Mouse (Mus musculus) adipocyte (in vitro differentiated cells): Measurements from ENCODE around the gene Wls.

ENCODE experiments used
- DNase-seq: peaks from one replicate; pipeline ENCODE4 v3.0.0-alpha.2; 2016; ENCODE audit warnings: low spot score

The Wls gene

DNA sequence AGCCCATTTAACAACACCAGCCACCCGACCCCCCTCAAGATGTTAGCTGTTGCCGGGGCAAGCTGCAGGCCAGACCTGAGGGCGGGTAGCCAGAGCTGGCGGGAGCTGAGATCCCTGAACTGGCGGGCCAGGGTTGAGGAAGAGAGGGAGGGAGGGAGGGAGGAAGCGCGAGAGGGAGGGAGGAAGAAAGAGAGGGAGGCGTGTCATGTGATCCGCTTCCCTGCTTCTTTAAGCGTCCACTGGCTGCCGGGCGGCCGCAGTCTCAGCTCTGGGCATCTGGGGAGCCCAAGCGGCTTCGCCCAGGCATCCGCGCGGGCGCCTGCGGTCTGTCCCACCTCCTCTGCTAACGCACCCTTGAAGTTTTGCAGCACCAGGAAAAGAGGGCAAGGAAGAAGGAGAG is at the start of gene Wls:
TSS of gene Wls (plus strand) at position 192 of the 400 bp plus-strand sequence.
- DNase-seq, result peak; percentile 85

DNA sequence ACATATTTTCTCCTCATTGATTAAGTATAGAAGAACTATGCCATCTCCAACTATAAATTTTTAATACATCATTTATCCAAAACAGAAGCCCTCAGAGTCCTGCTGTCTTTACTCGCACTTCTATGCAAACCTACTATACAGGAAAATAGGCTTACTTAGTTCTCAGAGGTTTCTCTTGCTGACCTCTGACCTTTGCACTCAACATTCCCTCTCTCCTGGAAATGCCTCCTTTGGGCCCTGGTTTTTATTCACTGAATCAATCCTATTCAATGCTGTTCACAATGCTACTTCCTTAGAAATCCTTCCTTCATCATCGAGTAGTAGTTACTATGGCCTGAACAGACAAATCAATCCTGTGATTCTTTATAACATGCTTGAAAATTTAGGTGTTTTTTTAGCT is 49.7 kb upstream of the Wls start:
- DNase-seq, result no peak

DNA sequence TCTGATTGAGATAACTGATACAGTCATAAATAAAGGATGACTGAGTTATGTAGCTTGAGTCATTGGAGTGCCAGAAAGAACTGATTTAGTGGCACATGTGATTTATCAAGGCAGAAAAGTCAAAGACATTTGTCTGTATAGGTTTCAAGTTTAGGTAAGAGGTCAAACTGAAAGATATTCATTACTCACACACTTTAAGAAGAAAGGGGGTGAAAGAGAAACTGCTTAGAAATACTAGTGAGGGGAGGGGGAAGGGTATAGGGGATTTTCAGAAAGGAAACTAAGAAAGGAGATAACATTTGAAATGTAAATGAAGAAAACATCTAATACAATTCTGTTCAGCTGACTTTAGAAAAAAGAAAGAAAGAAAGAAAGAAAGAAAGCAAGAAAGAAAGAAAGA is 7.9 kb upstream of the Wls start:
- DNase-seq, result no peak

DNA sequence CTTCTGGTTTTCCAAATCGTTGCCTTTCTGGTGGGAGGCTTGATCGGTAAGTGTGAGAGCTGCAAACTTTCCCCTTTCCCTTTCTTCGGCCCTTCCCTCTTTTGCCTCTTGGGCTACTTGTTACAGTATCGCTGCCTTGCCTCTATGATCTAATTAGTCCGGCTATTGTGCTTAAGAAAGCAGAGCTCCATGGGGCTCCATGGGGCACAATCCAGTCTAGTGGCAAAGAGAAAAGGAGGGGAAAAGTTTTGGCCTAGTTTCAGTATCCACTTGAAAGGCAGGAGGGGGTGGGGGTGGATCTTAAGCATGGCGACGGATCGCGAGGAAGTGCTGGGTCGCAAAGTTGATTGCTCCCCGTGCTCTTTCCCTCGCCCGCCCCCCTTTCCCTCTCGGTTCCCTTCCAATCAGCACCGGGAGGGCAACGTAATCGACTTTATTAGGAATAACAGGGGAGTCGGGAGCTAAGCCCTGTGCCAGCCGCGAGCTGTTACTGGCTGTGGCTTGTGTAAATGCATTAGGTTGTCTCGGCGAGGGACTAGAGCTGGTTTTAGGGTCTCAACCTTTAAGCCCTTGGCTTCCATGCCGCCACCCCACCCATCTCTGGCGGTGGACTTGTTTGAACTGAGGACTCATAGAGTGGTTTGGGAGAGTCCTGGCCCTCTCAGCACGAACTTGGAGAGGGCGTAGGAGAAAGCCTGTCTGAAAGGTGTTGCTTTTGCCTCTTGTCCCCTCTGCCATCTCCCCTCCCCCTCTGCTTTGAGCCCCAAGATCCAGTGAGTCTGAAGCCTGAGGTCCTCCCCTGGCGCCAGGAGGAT is 737 bp downstream of the Wls start:
- peak; percentile 88 for DNase-seq

DNA sequence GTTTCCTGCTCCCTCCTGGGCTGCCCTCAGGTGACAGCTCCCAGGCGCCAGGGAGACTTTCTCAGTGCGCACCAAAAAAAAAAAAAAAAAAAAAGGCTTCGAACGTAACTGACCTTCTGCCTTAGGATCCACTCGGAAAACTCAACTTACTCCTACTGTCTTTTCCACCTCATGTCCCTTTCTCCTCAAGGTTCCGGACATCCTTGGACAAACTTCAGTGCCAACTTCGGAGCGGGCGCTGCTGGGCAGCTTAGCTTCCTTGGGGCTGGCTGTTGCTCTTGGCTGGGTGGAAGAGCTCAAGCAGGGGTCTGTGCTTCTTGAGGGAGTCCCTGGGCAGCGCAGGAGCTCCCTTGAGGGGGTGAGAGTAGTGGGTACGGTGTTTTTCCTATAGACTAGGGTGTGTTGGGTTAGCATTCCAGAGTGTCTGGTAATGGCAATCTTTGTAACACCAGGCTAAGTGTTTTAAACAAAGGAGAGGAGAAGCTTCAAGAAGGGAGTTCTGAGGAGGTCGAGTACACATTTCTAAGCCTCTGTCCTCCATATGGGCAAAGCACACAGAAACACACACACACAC is 1.4 kb downstream of the Wls start:
- DNase-seq, result peak; percentile 59

DNA sequence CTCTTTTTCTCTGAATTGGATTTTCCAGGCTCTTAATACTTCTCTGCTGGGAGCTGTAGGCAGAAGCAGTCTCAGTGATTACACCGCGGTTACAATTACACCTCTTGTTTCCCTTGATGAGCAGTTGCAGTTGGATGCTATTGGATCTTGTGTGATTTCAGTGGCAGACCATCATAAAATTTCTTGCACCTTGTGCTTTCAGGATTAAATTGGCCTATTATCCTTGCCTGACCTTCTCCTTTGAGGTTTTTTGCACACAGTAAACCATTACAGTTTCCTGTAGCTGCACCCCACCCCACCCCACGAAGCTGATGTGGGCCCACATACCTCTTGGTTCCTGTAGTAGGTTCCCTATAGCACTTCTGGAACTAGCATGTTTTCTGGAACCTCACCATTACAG is 2.0 kb downstream of the Wls start:
- DNase-seq, result no peak

DNA sequence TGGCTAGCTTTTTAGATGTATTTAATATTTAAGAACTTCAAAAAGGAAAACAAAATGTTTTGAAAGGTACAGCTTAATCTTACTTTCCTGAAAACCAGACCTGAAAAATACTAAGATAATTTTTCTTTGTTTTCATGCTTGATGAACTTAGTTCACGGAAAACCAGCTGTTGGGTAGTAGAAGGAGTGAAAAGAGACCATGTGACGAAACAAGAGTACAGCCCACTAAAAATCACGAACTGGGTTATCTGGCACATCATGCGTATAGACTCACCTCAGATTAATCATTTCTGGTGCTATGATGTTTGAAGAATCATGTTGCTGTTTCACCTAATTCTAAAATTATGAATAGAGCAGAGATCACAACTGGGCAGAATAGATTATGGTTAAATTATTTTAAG is 3.7 kb downstream of the Wls start:
- DNase-seq, result no peak

DNA sequence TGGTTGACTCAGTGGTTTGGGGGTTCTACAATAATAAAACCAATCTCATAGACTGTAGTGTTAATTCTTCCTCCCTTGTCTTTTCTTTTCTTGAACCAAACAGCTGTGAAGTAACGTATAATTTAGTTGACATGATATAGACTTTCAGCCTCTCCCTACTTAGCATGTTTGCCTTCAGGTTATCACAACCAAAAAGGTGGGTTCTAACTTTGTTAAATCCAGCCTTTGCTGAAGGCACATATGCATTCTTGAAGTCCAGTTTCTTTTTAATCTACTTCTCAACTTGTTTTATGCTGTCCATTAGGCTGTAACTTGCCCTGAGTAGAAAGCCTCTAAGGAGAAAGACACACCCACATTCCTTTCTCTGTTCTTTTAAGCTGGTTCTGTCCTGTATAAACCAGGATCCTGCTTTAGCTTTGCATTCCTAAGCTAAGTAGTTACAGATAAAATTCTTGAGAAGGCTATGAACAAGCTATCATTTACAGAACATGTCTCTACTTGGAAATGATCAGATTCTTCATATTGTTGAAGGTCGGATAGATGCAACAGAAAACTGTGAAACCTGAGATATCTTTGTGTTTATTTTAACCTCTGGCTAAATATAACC is 8.0 kb downstream of the Wls start:
- DNase-seq, result peak; percentile 23

DNA sequence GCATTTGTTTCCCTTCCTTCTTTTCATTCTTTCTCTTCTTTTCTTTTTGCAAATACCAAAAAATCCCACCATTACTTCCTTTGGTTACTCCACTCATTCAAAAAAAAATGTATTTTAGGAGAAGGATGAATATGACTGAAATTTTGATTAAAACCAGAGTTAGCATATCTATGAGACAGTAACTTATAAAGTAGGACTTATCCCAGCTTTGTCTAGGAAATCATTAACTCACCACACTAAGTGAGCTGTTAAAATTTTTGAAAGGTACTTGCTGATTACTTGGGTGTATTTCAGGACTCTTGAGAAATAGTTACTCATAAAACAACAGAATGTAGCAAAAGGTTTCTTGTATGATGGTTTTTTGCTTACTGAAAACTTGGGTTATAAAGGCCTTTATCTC is 8.7 kb downstream of the Wls start:
- DNase-seq, result no peak

DNA sequence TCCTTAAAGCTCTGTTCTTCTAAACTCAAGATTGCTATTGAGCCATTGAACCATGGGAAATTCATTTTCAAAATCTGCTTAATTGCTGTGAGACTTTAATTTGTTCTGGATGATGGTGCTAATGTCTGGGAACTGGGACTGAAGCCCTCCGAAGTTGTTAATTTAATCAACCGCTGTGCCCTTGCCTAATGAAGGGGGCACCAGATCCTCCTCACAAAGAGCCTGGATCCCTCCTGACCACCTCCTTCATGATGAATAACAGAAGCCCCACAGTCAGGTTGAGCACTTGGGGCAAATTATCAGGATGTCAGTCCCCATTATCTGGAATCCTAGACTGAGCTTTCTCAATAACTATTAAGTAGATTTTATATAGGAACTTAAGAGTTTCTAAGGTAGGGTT is 12.0 kb downstream of the Wls start:
- DNase-seq, result no peak

DNA sequence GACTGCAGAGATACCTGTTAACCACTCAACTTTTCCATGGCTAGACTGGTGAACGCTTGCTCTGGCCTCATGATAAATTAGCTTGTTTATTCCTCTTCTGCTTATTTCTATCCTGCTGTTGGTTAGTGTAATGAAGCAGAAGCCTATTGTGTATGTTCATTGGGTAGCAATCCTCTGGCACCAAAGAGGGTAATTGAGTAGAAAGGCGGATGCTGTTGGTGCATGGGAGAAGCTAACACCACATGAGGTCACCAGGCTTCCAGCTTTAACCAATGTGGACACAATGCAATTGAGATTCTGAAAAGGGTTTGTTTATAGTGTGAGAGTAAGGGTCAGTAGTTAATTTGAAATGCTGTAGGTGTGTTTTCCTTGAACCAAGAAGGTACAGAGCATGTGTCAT is 12.5 kb downstream of the Wls start:
- DNase-seq, result no peak

DNA sequence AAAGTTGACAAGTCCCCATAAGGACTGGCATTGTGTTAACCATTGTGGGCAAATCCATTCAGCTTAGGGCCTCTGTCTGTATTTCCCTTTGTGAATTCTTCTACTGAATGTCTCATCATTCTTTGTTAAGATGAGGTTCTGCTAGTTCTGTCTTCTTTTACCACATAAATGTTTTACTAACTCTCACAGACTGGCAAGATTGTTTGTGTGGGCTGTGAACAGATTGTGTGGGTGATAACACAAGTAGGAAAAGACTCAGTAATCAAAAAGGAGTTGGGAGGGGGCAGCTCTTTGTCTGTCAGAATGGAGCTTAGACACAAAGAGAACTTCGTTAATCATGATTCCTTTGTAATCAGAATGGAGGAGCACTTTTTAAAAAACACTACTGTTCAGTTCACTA is 17.6 kb downstream of the Wls start:
- no peak for DNase-seq

DNA sequence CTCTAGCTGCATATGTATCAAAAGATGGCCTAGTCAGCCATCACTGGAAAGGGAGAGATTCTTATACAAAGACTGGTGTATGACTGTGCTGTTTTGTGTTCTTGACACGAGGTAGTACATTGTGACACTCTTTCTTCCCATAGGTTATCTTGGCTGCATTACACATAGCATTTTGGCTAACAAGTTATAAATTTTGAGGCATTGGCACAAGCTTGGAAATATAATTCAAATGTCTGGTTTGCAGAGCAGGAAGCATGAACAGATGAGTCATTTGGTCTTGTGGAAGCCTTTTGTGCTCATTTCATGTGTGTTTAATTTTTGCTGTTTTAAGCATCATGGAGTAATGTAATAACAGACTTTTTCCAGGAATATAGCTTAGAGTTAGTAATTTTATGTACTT is 26.2 kb downstream of the Wls start:
- no peak for DNase-seq

DNA sequence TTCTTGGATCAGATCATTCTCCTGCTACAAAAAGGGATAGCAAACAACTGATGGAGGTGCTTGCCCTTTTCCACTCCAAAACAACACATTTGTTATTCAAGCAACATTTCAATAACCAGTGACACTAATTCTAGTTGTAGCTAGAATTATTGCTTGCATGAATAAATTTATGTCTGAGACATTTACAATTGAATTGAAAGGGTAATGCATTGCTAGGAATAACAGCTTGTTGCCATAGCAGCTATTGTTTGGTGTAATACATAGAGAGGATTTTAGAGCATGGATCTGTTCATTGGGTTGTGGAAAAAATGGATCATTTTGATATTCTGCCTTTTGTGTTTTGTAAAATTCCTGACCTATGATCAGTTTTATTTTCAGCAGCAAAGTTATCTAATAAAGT is 39.5 kb downstream of the Wls start:
- DNase-seq, result no peak

DNA sequence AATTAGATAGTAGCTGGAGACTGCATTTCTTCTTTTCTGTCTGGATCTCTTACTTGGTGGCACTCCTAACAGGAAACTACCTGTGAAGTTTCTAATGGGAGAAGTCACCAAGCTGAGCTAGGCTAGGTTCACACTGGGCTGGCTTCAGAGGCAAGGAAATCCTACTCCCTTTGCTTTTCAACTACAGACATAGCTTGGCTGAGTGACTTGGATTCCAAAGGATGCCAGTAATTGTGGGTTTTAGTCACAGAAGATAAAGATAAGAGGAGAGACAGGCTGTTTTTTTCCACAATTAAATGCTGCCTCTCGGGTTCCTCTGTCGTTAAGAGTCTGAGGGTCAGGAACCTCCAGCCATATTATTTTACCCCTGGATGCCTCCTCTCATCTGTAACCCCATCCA is 43.9 kb downstream of the Wls start:
- DNase-seq, result no peak

DNA sequence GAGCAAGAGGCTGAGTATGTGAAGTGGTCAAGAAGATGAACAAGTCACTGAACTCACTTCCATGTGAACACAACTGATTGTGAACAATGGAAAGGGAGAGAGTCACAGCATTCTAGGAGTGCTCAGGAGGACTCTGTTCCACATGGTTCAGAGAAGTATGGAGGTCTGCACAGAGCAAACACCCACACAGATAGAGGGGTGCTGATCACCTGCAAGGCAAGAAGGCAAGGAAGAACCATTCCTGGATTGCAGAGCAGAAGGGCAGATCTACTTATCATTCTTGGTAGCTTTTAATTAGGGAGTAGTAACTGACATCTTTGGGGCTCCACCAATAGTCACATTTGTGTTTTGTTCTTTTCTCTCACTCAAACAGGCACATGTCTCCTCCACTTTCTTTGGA is 45.3 kb downstream of the Wls start:
- no peak for DNase-seq

DNA sequence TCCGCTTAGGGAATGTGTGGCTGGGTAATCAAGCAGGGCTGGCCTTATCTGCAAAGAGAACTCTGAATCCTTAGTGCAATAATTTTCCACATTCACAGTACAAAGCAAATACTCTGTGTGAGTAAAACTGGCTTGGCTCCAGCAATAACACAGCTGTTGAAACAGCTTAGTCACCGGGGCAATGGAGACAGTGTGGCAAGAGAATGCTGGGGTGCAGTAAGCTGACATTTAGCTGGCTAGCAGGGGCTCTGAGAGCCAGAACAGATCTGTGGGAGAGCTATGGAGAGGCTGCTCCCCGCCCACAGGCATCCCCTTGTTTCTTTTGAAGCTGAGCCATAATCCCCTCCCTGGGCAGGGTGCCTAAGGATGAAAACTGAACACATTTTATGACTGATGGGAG is 45.8 kb downstream of the Wls start:
- DNase-seq, result peak; percentile 93

DNA sequence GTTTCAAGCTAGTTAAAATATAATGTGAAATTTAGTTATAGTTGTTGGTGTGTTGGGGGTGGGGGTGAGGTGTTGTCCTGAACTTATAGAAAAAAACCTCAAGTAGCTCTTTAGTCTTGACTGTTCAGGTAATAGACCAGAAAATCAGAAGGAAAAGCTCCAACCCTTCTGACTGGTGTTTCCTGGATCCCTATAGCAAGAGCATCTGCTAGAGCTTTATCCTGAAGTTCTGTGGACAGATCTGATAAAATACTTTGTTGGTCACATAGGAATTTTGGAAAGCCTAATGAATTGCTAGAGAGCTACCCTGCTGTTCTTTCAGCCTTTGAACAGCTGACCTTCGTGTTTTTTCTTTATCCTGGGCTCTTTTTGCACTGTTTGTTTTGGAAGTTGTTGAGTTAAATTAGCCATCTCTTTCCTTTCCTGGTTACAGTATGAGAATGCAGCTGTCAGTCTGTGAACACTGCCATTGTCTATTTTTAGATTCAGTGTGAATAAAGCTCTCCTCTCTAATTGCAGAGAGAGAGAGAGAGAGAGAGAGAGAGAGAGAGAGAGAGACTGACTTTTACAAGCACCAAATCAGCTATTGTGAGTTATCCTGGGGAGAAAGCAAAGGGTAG is 46.4 kb downstream of the Wls start:
- DNase-seq, result no peak

DNA sequence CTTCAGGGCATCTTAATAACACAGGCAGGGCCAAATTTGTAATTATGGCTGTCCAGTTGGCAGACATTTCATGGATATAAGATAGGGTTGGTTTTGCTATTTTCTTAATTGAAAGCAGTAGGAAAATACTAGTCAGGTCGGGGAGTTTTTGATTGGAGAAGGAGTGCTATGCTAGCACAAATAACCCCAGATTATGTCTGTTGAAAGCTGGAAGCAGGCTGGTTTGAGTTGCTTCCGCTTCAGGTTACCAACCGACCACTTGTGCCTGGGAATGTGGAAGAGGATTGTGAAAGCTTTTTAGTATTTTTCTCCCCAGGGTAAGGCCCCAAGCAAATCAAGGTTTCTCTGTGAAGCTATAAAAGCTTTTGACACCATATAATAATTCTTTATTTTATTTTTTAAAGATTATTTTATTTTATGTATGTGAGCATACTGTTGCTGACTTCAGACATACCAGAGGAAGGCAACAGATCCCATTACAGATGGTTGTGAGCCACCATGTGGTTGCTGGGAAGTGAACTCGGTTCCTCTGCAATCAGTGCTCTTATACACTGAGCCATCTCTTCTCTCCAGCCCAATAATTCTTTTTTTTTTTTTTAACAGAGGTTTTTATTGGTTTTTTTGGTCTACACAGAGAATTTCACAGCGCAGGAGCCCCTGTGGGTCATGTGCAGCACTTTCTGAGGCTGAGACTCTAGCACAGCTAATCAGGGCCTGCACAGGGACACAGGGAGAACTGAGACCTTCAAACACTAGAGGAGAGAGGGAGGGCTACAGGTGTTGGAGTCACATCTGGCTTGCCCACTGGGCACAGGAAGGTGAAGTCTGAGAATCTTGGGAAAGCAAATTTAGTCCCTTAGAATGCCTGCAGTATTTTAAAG is 50.9 kb downstream of the Wls start:
- DNase-seq, result no peak

DNA sequence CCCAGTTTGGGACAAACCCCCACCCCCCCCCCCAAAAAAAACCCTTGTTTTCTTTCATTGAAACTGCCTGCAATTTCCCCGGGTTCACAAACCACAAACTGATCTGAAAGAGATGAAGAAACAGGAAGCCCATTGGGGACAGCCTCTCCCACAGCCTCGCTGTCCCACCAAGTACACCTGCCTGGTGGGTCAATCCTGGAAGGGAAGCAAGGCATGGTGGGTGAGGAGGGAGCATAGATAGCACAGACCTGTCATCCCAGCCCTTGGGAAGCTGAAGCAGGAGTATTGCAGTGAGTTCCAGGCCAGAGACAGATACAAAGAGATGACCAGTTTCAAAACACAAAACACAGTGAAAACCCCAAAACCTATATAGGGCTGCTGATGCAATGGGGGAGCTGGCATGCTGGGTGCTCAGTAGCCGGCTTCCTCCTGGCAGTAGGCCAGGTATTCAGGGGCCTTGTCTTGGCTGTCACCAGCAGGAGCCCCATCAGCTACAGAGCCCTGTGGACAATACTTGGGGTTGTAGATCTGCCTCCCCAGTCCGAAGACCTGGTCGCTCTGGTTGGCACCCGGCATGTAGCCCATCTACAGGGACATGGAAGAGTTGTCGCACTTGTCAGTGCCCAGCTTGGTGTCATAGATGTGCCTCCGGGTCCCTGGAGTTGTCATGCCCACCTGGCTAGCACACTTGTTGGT is 51.7 kb downstream of the Wls start:
- no peak for DNase-seq

DNA sequence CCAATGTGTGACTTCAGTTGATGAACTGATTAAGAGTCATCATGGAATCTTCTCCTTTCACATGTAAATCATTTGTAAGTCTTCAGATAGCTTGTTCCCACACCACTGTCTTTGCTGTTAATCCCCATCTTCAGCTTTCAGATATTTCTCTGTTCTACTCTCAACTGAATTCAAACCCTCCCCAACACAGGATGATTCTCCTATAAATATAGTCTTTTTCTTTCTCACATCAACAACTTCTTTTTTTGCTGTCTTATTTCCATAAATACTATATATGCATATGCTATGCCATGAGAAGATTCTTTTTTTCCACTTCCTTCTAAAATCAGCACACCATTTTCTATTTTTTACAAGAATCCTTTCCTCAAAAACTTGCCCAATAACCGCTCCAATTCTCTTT is 67.9 kb downstream of the Wls start:
- no peak for DNase-seq
